ENCODE assay signal across 28 mouse cellular contexts in genomic region chr7:45494548-45494947, GRCm38 (mm10). TPM values are rescaled to one million over a fixed set of nuclear protein-coding genes. Genes with fewer than 3 reads are reported as not detected.
DNase-seq lines count a peak whose midpoint lies in the region; ATAC-seq and TF ChIP-seq lines count a peak whose summit lies in the region.
"Had no signal": no experiment of that assay in that cellular context is flagged by ENCODE, and none has a peak within 500 bp of the region (broad histone marks: within the 10 kb centered on the region; RNA-seq: fewer than 3 reads in every experiment).

No protein-coding gene starts in this region.

- no peaks in the 10 kb centered on the region for H3K9me3 ChIP-seq in heart, embryonic 12.5 days (replicated peaks)
- no peaks in the 10 kb centered on the region for H3K9me3 ChIP-seq in heart, embryonic 10.5 days
- H3K9me3 ChIP-seq in neural tube, embryonic 13.5 days = no peaks in the 10 kb centered on the region
- H3K9me3 ChIP-seq: embryonic facial prominence, embryonic 12.5 days; forebrain, embryonic 12.5 days; hindbrain, embryonic 12.5 days had no signal

- intact Hi-C loops in gastrocnemius, adult 2 months (cut with DNase I) = no loop called here

- no peak for TF ChIP-seq CTCF in gastrocnemius, adult 2 months (IDR thresholded peaks at IDR 0.05)

- H3K4me1 ChIP-seq in heart, embryonic 12.5 days (replicated peaks) = peaks cover 13% of the 10 kb centered on the region
- H3K4me1 ChIP-seq in heart, embryonic 10.5 days = peaks cover 25% of the 10 kb centered on the region
- H3K4me1 ChIP-seq in neural tube, embryonic 13.5 days (replicated peaks) = peaks cover 16% of the 10 kb centered on the region

- H3K27ac ChIP-seq in gastrocnemius, adult 2 months = peak overlapping the region; percentile 94
- no peak overlapping the region for H3K27ac ChIP-seq in heart, embryonic 12.5 days (ENCODE audit: poor library complexity, severe bottlenecking)
- H3K27ac ChIP-seq in heart, embryonic 10.5 days = no peak overlapping the region
- no peak overlapping the region for H3K27ac ChIP-seq in neural tube, embryonic 13.5 days (replicated peaks)
- H3K27ac ChIP-seq: embryonic facial prominence, embryonic 12.5 days; forebrain, embryonic 12.5 days; hindbrain, embryonic 12.5 days; hindbrain, postnatal 0 days had no signal

- DNase-seq in cerebellum, adult 11-12 months = peak; percentile 49
- DNase-seq in cerebellum, postnatal 14 days = no peak
- DNase-seq in gastrocnemius, adult 2 months = peak; percentile 45
- no peak for DNase-seq in gastrocnemius, adult 8-10 months (ENCODE audit: low spot score in 2 of 2)
- no peak for DNase-seq in heart, embryonic 10.5 days (ENCODE audit: low spot score)
- DNase-seq in neural tube, embryonic 10.5 days (ENCODE audit: extremely low spot score, low spot score) = no peak
- DNase-seq: adrenal gland, adult 2 months; adrenal gland, postnatal 25 days; B cell, adult 2 months; cerebellum, postnatal 10 days; embryo, embryonic 11 days; gastrocnemius, postnatal 25 days; kidney, adult 11 months; kidney, adult 9 months had no signal

- H3K4me3 ChIP-seq in gastrocnemius, adult 2 months = no peak overlapping the region
- H3K4me3 ChIP-seq in heart, embryonic 12.5 days = no peak overlapping the region
- no peak overlapping the region for H3K4me3 ChIP-seq in heart, embryonic 10.5 days
- no peak overlapping the region for H3K4me3 ChIP-seq in neural tube, embryonic 13.5 days
- H3K4me3 ChIP-seq: embryonic facial prominence, embryonic 12.5 days; forebrain, embryonic 12.5 days; hindbrain, embryonic 12.5 days had no signal

- H3K36me3 ChIP-seq in heart, embryonic 12.5 days = peaks cover 74% of the 10 kb centered on the region
- peaks cover 80% of the 10 kb centered on the region for H3K36me3 ChIP-seq in heart, embryonic 10.5 days
- H3K36me3 ChIP-seq in neural tube, embryonic 13.5 days = peaks cover 77% of the 10 kb centered on the region

- no peak overlapping the region for H3K4me2 ChIP-seq in heart, embryonic 12.5 days
- no peak overlapping the region for H3K4me2 ChIP-seq in neural tube, embryonic 13.5 days
- H3K4me2 ChIP-seq: embryonic facial prominence, embryonic 12.5 days; forebrain, embryonic 12.5 days; hindbrain, embryonic 12.5 days had no signal

- 0 out of 2 replicates have a peak overlapping the region, but pooled peaks have one; percentile 4 for H3K9ac ChIP-seq in heart, embryonic 12.5 days
- H3K9ac ChIP-seq in neural tube, embryonic 13.5 days = 0 out of 2 replicates have a peak overlapping the region, but pooled peaks have one; percentile 12
- H3K9ac ChIP-seq: embryonic facial prominence, embryonic 12.5 days; forebrain, embryonic 12.5 days; hindbrain, embryonic 12.5 days had no signal

- WGBS in heart, embryonic 12.5 days = 86% methylated on average over 9 of the region's 9 CpGs
- WGBS in heart, embryonic 10.5 days = 82% methylated on average over 9 of the region's 9 CpGs
- WGBS in neural tube, embryonic 13.5 days = 86% methylated on average over 9 of the region's 9 CpGs

- ATAC-seq in heart, embryonic 12.5 days (ENCODE audit: insufficient number of reproducible peaks, low FRiP score) = no peak
- no peak for ATAC-seq in neural tube, embryonic 13.5 days (ENCODE audit: low read depth)
- ATAC-seq: CD4-positive, CD25-positive, alpha-beta regulatory T cell, adult 4 months; forebrain, embryonic 16.5 days; hindbrain, postnatal 0 days had no signal

- H3K27me3 ChIP-seq in heart, embryonic 12.5 days (replicated peaks) = no peaks in the 10 kb centered on the region
- no peaks in the 10 kb centered on the region for H3K27me3 ChIP-seq in heart, embryonic 10.5 days (ENCODE audit: insufficient read depth, poor library complexity, severe bottlenecking)
- H3K27me3 ChIP-seq in neural tube, embryonic 13.5 days = no peaks in the 10 kb centered on the region
- H3K27me3 ChIP-seq: embryonic facial prominence, embryonic 12.5 days; forebrain, embryonic 12.5 days; hindbrain, embryonic 12.5 days had no signal

RNA-seq across cellular contexts. Expression of gene Dhdh, which starts 5.9 kb away (rescaled TPM):
- 10 to 100 TPM; 13.1 to 22.9 TPM for total RNA-seq in gastrocnemius, adult 2 months (2021)
- total RNA-seq in gastrocnemius, adult 8-10 months (2022) = 10 to 100 TPM; 22.2 to 29.9 (median 27.6) TPM
- 4.2 and 4.3 TPM in 2 replicates for polyA plus RNA-seq in heart, embryonic 12.5 days (2016; fragmentation: Nextera tagmentation; extraction: Ambion mirVana)
- 5.8 and 6.1 TPM in 2 replicates for polyA plus RNA-seq in heart, embryonic 10.5 days (2016; fragmentation: Nextera tagmentation; extraction: Ambion mirVana)
- polyA plus RNA-seq in neural tube, embryonic 13.5 days (2015; fragmentation: Nextera tagmentation; extraction: Ambion mirVana) = 3.2 and 3.4 TPM in 2 replicates

RNA-seq across cellular contexts. Expression of gene Gm45808, which starts 7.9 kb away (rescaled TPM):
- 1 to 10 TPM; 5.5 to 8.4 TPM for total RNA-seq in gastrocnemius, adult 2 months (2021)
- total RNA-seq in gastrocnemius, adult 8-10 months (2022) = 10 to 100 TPM in 3 of 4 experiments, 1 to 10 TPM in 1; 9.7 to 19.4 (median 11.8) TPM
- not detected in 2 replicates for polyA plus RNA-seq in heart, embryonic 12.5 days (2016; fragmentation: Nextera tagmentation; extraction: Ambion mirVana)
- polyA plus RNA-seq in heart, embryonic 10.5 days (2016; fragmentation: Nextera tagmentation; extraction: Ambion mirVana) = not detected in 2 replicates
- not detected in 2 replicates for polyA plus RNA-seq in neural tube, embryonic 13.5 days (2015; fragmentation: Nextera tagmentation; extraction: Ambion mirVana)
- total RNA-seq: common myeloid progenitor, adult 5-6 weeks; granulocyte monocyte progenitor cell, adult 5-6 weeks; hindbrain, postnatal 0 days had no signal
- polyA plus RNA-seq: adrenal gland, adult 2 months; embryonic facial prominence, embryonic 12.5 days; forebrain, embryonic 12.5 days; forebrain, embryonic 16.5 days; frontal cortex, adult 2 months; heart, embryonic 14.5 days; hindbrain, embryonic 12.5 days; hindbrain, postnatal 0 days; intestine, embryonic 14.5 days had no signal

RNA-seq across cellular contexts. Expression of gene Tulp2, which starts 12.9 kb away (rescaled TPM):
- under 1 TPM in 1 of 2 experiments, not detected in 1; 0.39 TPM for total RNA-seq in gastrocnemius, adult 2 months (2021)
- not detected for total RNA-seq in gastrocnemius, adult 8-10 months (2022)
- 0.87 TPM in 2 replicates for polyA plus RNA-seq in heart, embryonic 12.5 days (2016; fragmentation: Nextera tagmentation; extraction: Ambion mirVana)
- 2.6 and 2.9 TPM in 2 replicates for polyA plus RNA-seq in heart, embryonic 10.5 days (2016; fragmentation: Nextera tagmentation; extraction: Ambion mirVana)
- polyA plus RNA-seq in neural tube, embryonic 13.5 days (2015; fragmentation: Nextera tagmentation; extraction: Ambion mirVana) = 0.13 and 0.29 TPM in 2 replicates
- total RNA-seq: common myeloid progenitor, adult 5-6 weeks; gastrocnemius, postnatal 25 days; granulocyte monocyte progenitor cell, adult 5-6 weeks; heart, postnatal 10 days had no signal
- polyA plus RNA-seq: forebrain, embryonic 16.5 days had no signal

RNA-seq across cellular contexts. Expression of gene Nucb1, which starts 15.7 kb away (rescaled TPM):
- total RNA-seq in gastrocnemius, adult 2 months (2021) = 10 to 100 TPM; 55.1 to 61.8 TPM
- total RNA-seq in gastrocnemius, adult 8-10 months (2022) = 10 to 100 TPM; 51.1 to 66.1 (median 56.8) TPM
- polyA plus RNA-seq in heart, embryonic 12.5 days (2016; fragmentation: Nextera tagmentation; extraction: Ambion mirVana) = 176 and 185 TPM in 2 replicates
- polyA plus RNA-seq in heart, embryonic 10.5 days (2016; fragmentation: Nextera tagmentation; extraction: Ambion mirVana) = 163 and 198 TPM in 2 replicates
- 116 and 121 TPM in 2 replicates for polyA plus RNA-seq in neural tube, embryonic 13.5 days (2015; fragmentation: Nextera tagmentation; extraction: Ambion mirVana)

RNA-seq across cellular contexts. Expression of gene Bax, which starts 27.9 kb away (rescaled TPM):
- 10 to 100 TPM; 17.6 to 18.4 TPM for total RNA-seq in gastrocnemius, adult 2 months (2021)
- total RNA-seq in gastrocnemius, adult 8-10 months (2022) = 10 to 100 TPM; 14.5 to 17.8 (median 15.3) TPM
- polyA plus RNA-seq in heart, embryonic 12.5 days (2016; fragmentation: Nextera tagmentation; extraction: Ambion mirVana) = 139 and 151 TPM in 2 replicates
- polyA plus RNA-seq in heart, embryonic 10.5 days (2016; fragmentation: Nextera tagmentation; extraction: Ambion mirVana) = 187 and 244 TPM in 2 replicates
- polyA plus RNA-seq in neural tube, embryonic 13.5 days (2015; fragmentation: Nextera tagmentation; extraction: Ambion mirVana) = 184 and 237 TPM in 2 replicates

Comparison
In these comparisons a context has a peak if more than half of its experiments do, and no peak if none do; other contexts are left out.
1. DNase-seq: peak in cerebellum, adult 11-12 months (single experiment) and gastrocnemius, adult 2 months (single experiment); none in cerebellum, postnatal 14 days (0 of 2), gastrocnemius, adult 8-10 months (0 of 2), heart, embryonic 10.5 days (single experiment) and neural tube, embryonic 10.5 days (single experiment).